Mouse (Mus musculus) liver, adult 2 months (tissue): ENCODE results near the gene Actn1.

Experiments
- CTCF ChIP-seq: fragments of 200-500 bp; IDR thresholded peaks from 2 replicates; pipeline ENCODE4 v1.5.1; 2011; ENCODE audit warnings: low read depth, low read length, control low read depth
- POLR2A ChIP-seq: fragments of 200-500 bp; IDR thresholded peaks from 2 replicates; pipeline ENCODE4 v1.6.1; 2011; ENCODE audit warnings: low read length, control low read depth; ENCODE audit not compliant: insufficient read depth; ENCODE audit errors: extremely low read depth

DNA sequence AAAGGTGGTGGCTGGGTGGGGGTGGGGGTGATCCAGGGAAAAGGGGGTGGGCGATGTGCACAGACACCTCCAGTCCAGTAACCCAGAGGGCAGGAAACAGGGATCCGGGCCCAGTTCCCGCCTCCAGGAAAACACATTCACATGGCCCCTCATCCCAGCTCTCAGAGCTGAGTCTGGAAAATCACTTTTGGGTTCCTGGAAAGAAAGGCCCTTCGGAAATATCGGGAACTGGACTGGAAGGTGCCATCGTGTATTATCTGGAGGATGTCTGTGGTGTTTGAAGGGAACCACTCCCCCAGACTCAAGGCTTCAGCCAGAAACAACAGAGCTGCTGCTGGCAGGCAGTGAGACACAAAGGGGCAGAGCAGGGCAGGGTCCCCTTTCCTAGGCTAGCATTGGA, 10.6 kb downstream of the Actn1 start:
- no peak for TF ChIP-seq CTCF
- TF ChIP-seq POLR2A: no peak
